Mouse (Mus musculus) c-Kit-positive CD71-positive TER-119-negative erythroid progenitor cells, embryonic 14.5 days (primary cell): ENCODE measurements around the gene Rbpjl.

Experiments used
- DNase-seq: peaks from one replicate; pipeline ENCODE4 v3.0.0-alpha.2; 2013; ENCODE audit warnings: low read depth

Gene Rbpjl

DNA sequence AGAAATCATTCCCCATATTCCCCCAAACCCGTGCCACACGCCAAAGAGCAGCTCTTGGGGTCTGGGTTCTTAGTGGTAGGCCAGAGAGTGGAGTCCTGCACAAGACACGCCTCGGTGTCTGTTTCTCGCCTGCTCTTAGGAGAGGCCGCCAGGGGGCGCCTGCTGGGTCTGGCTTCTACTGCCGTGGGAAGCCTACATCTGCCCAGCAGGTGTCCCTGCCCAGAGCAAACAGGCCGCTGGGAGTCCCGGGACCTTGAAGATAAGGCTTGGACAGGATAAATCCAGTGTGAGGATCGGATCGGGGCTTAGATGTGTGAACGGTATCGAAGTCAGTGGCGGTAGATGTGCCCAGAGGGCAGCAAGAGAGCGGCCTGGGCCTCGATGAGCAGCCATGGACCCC lies at the start of gene Rbpjl:
Gene Rbpjl, plus strand, starts transcription at position 236 of the 400 bp plus-strand sequence.
- peak; percentile 27 for DNase-seq

- DNase-seq = no peak
Measured at GRCm38 (mm10) chr2:164353356-164353755, 49.6 kb upstream of the Rbpjl start.

DNA sequence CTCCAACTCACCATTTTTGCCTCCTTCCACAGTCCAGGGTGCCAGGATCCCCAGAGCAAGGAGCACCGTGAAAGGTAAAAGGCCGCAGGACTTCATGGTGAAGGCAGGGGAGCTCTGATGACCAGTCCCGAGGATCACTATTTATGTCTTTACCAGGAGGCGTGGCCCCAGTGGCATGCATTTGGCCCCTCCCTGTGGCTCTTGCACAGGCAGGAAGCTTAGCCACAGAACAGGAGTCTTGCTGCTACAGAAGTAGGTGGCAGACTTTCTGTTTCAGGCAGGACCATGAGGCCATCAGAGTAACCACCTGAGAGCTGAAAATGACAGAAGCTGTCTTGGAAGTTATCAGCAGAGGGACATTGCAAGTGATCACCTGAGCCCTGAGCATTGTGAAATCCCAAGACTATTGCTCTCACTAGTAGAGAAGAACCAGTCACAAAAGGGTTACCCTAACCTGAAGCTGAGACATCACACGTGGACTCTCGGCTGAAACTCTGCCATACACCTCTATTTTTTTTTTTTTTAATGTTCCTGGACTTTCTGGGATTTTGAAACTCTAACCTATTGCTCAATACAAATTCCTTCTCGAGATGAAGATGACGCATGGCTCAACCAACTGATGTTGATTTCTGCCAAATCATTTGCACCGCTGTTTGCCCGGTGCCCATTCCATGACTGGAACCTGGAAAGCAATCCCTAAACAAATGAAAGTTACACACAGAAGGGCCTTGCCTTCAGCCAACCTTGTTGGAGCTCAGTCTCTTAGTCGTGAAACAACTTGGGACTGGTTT lies 46.6 kb upstream of the Rbpjl start:
- DNase-seq = no peak

DNA sequence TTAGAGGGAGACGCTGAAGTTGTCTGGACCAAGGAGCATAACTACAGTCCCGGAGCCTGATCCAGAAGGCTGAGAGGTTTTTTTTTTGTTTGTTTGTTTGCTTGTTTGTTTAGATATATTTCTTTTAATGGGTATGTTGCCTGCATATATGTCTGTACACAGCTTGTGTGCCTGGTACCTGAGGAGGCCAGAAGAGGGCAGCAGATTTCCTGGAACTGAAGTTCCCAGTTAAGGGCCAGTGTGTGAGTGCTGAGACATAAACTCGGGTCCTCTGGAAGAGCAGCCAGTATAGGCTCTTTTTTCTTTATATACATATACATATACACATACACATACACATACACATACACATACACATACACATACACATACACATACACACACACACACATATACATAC lies 44.6 kb upstream of the Rbpjl start:
- no peak for DNase-seq

GRCm38 (mm10) chr2:164359031-164359430 lies 43.9 kb upstream of the Rbpjl start:
- DNase-seq = no peak

- DNase-seq = no peak
Measured at GRCm38 (mm10) chr2:164359668-164360067, 43.3 kb upstream of the Rbpjl start.

GRCm38 (mm10) chr2:164360974-164361657 lies 41.8 kb upstream of the Rbpjl start:
- no peak for DNase-seq

- no peak for DNase-seq
Measured at GRCm38 (mm10) chr2:164366947-164367346, 36.0 kb upstream of the Rbpjl start.

DNA sequence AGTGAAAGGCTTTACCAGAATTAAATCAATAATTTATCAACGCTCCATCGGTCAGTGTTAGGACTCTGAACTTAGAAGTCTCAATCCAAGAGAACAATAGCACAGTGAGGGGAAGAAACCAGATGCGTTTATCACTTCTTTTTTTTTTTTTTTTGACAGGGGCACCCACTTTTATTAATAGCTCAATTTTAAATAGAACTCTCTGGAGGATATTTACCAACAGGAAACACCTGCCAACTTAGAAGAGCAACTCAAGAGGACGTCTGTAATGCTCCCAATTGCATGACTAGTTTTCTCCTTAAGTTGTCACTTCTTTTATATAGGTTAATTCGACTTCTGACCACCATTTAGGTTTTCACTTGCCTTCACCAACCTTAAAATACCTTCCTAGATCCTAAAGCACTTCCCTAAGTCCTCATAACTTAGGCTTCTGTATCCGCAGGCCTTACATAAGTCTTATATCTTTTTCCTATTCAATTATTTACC lies 34.3 kb upstream of the Rbpjl start:
- no peak for DNase-seq

- no peak for DNase-seq
Measured at GRCm38 (mm10) chr2:164371371-164371770, 31.6 kb upstream of the Rbpjl start.

DNA sequence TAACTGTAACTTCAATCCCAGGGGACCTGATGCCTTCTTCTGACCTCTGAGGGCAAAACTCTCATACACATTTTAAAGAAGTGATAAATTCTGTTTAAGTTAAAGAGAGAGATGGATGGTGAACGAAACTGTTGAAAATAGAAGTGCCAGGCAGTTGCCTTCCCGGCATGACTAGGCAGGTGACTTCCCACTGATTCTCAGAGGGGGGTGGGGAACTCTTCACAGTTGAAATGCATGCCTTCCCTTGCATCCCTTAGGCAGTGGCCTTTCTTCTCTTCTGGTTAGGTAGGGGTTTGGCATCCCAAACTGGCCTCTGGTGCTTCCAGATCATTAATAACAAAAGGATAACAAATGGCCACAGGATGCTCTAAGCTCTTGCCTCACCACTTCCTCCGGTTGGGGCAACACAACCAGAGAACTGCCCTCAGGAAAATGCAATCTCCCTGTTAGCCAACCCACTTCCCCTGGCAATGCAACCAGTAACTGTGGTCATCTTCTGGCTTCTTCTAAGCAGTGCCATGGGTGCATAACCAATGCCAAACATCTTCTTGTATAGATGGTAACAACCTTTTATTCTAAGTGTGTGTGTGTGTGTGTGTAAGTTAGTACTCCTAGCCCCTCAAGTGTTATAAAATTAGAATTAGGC lies 30.4 kb upstream of the Rbpjl start:
- DNase-seq = no peak

DNA sequence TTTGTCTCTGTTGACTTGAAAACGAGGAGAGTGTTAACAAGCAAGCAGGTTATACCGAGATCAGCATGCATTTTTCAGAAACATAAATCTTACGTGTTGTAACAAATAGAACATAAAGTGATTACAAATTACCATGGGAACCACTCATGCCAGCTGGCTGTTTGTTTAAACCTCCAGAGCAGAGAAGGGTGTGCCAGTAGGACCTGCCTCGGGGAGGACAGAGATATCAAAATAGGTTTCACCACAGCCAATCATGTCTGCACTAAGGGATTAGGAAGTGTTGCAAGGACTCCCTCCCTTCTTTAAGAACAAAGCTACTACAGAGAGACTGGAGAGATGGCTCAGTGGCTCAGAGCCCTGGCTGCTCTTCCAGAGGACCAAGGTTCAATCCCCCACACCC lies 29.8 kb upstream of the Rbpjl start:
- DNase-seq = no peak

- no peak for DNase-seq
Measured at GRCm38 (mm10) chr2:164377478-164378426, 25.2 kb upstream of the Rbpjl start.

GRCm38 (mm10) chr2:164381726-164382125 lies 21.2 kb upstream of the Rbpjl start:
- DNase-seq = no peak

DNA sequence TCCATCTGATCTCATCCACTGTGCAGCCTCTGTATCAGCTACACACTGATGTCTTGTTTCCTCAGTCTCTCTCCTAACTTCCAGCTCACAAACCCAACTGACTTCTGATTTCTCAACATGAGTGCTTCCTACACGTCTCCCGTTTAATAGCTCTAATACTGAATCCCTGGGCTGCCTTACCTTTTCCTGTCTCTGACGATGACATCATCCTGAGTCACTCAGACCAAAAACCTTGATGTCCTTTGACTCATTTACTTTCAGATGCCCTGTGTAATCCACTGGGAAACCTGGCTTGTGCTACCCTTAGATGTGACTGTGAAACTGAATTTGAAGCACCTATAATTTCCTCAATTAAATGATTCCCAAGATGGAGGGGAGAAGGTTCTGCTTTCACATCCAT lies 20.0 kb upstream of the Rbpjl start:
- DNase-seq = no peak

GRCm38 (mm10) chr2:164383656-164384399 lies 19.1 kb upstream of the Rbpjl start:
- no peak for DNase-seq

GRCm38 (mm10) chr2:164385927-164386763 lies 16.8 kb upstream of the Rbpjl start:
- DNase-seq = no peak

- no peak for DNase-seq
Measured at GRCm38 (mm10) chr2:164386953-164387352, 16.0 kb upstream of the Rbpjl start.

DNA sequence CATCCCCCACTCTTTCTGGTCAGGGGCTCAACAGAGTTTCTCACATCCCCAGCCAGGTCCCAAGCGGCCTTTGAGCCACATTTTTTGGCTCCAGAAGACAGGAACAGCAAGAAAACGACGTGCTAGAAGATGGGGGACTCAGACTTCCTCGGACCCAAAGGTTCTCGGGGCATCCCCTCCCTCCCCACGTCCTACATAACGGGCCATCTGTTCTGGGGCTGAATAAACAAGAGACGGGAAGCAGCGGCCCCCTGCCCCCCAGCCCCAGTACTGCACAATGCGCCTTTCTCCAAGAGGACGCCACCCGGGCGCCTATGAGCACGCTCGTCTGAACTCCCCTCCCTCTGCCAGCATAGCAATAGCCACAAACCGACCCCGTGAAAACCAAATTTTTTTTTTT lies 13.9 kb upstream of the Rbpjl start, which contains the start of gene Slpi:
Gene Slpi, minus strand, starts transcription at position 76 of the 400 bp plus-strand sequence.
- DNase-seq = no peak

DNA sequence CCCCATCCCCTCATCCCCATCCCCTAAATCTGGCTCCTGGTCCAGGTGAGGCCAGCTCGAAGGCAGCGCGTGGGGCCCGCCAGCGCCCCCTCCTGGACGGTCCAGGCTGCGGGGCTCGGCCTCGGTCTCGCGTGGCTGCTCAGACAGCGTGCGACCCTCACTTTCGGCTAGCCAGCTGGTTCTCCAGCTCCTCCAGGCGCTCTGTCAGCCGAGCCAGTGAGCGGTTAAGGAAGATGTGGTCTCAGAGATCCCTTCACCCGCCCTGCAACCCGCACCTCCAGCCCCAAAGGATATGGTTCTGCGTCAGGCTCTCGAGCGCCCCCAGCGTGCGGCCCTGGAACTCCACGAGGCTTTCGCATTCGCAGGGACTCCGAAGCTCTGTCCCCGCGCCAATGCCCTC lies 13.4 kb upstream of the Rbpjl start:
- no peak for DNase-seq
